Mouse (Mus musculus) midbrain, postnatal 0 days (tissue): ENCODE data around the gene Ccdc38. TPM values are rescaled to one million over a fixed set of nuclear protein-coding genes. Genes with fewer than 3 reads are reported as not detected.

Experiments
- ATAC-seq: fragments of 200-750 bp; cut with Nextera tagmentation; 2 replicates; pipeline ENCODE4 v1.8.0; 2017; ENCODE audit warnings: moderate number of reproducible peaks, mild to moderate bottlenecking, moderate TSS enrichment, moderate library complexity; ENCODE audit not compliant: low FRiP score
- DNase-seq: peaks from one replicate; pipeline ENCODE4 v3.0.0-alpha.2; 2015; ENCODE audit warnings: low spot score
- H3K27ac ChIP-seq: fragments of 300-500 bp; sonication (generic); 2 replicates; pipeline ENCODE4 v1.5.1; 2014; ENCODE audit warnings: low read depth, mild to moderate bottlenecking, low read length, mixed read lengths
- H3K27me3 ChIP-seq: fragments of 300-500 bp; sonication (generic); 2 replicates; pipeline ENCODE4 v1.6.1; 2014; ENCODE audit warnings: low read length, control low read depth, mixed read lengths; ENCODE audit not compliant: insufficient read depth
- H3K36me3 ChIP-seq: fragments of 300-500 bp; sonication (generic); 2 replicates; pipeline ENCODE4 v1.6.1; 2014; ENCODE audit warnings: low read length, control low read depth, mixed read lengths; ENCODE audit not compliant: insufficient read depth
- H3K4me1 ChIP-seq: fragments of 300-500 bp; sonication (generic); 2 replicates; pipeline ENCODE4 v1.6.1; 2014; ENCODE audit warnings: mild to moderate bottlenecking, control low read depth, antibody characterized with exemption, low read length, mixed read lengths; ENCODE audit not compliant: insufficient read depth
- H3K4me2 ChIP-seq: fragments of 300-500 bp; sonication (generic); 2 replicates; pipeline ENCODE4 v1.6.1; 2014; ENCODE audit warnings: low read depth, mild to moderate bottlenecking, low read length, mixed read lengths; ENCODE audit not compliant: poor library complexity, severe bottlenecking
- H3K4me3 ChIP-seq: fragments of 300-500 bp; sonication (generic); 2 replicates; pipeline ENCODE4 v1.5.1; 2014; ENCODE audit warnings: low read depth, mild to moderate bottlenecking, low read length, moderate library complexity
- H3K9ac ChIP-seq: fragments of 300-500 bp; sonication (generic); replicated peaks from 2 replicates; pipeline ENCODE4 v1.6.1; 2014; ENCODE audit warnings: mild to moderate bottlenecking, low read length, moderate library complexity, mixed read lengths; ENCODE audit not compliant: poor library complexity, severe bottlenecking
- H3K9me3 ChIP-seq: fragments of 300-500 bp; sonication (generic); 2 replicates; pipeline ENCODE4 v1.6.1; 2016; ENCODE audit warnings: low read length, control low read depth
- CTCF ChIP-seq: IDR thresholded peaks from 2 replicates; pipeline ENCODE4 v1.5.1; 2016; ENCODE audit warnings: antibody characterized with exemption, mild to moderate bottlenecking
- WGBS: fragments of 180-500 bp; shearing (Covaris S2); extraction: QIAGEN DNeasy Blood & Tissue Kit; methylation state at CpG from one replicate; pipeline ENCODE4 v1.1.7; 2014; 5-methylcytosine and 5-hydroxymethylcytosine counted together
- polyA plus RNA-seq: library from polyadenylated mRNA; unstranded; fragments of >200 nt; fragmentation: Nextera tagmentation; extraction: Ambion mirVana; gene quantifications from 2 replicates; pipeline ENCODE4 v1.2.1, GENCODE M21; 2015
- total RNA-seq: library from RNA; depleted of rRNA; stranded (reverse); fragments of >200 nt; gene quantifications from 2 replicates; pipeline ENCODE4 v1.2.3, GENCODE M21; 2014

Ccdc38 gene
- total and polyA plus RNA-seq, 2 experiments from 2014 or later, result 0.52 to 4.4 TPM

- Histone ChIP-seq H3K36me3 (no peaks in the 10 kb centered on the region), H3K4me1 (no peaks in the 10 kb centered on the region), H3K4me2 (no peak overlapping the region), H3K9me3 (no peaks in the 10 kb centered on the region), H3K27me3 (no peaks in the 10 kb centered on the region), H3K9ac (no peak overlapping the region), H3K4me3 (no peak overlapping the region), H3K27ac (no peak overlapping the region)
- ATAC-seq, result no peak
- TF ChIP-seq CTCF, result peak; percentile 48
- no peak for DNase-seq
- WGBS, result 95% methylated on average over 1 of the region's 1 CpGs
Observed at GRCm38 (mm10) chr10:93603256-93603655, 62.8 kb downstream of the Ccdc38 start.

- H3K27ac ChIP-seq, result no peak overlapping the region
- 92% methylated on average over 9 of the region's 9 CpGs for WGBS
- no peaks in the 10 kb centered on the region for H3K9me3 ChIP-seq
- H3K36me3 ChIP-seq, result no peaks in the 10 kb centered on the region
- no peak overlapping the region for H3K9ac ChIP-seq
- H3K4me3 ChIP-seq, result no peak overlapping the region
- no peak for TF ChIP-seq CTCF
- H3K4me1 ChIP-seq, result no peaks in the 10 kb centered on the region
- DNase-seq, result no peak
- H3K4me2 ChIP-seq, result no peak overlapping the region
- no peaks in the 10 kb centered on the region for H3K27me3 ChIP-seq
- no peak for ATAC-seq
Observed at GRCm38 (mm10) chr10:93606326-93606725, 65.9 kb downstream of the Ccdc38 start.

DNA sequence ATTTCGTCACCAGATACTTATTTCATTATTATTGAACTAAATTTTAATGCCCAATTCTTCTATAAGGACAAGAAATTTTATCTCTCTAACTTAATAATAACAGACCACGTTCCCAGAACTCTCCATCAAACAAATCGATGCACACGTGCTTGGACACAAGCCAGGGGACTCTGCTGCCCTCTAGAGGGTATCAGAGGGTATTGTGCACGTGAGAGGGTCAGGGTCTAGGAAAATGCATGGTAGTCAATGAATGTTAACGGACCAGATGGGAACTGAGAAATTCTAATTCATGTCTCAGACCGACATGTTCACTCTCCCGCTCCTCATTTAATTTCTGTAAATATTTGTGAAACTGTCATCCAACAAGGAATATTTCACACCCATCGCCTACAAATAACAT is 67.6 kb downstream of the Ccdc38 start:
- DNase-seq, result peak; percentile 30
- H3K4me3 ChIP-seq, result no peak overlapping the region
- H3K9ac ChIP-seq, result no peak overlapping the region
- H3K9me3 ChIP-seq, result no peaks in the 10 kb centered on the region
- no peaks in the 10 kb centered on the region for H3K4me1 ChIP-seq
- no peak overlapping the region for H3K27ac ChIP-seq
- H3K36me3 ChIP-seq, result no peaks in the 10 kb centered on the region
- no peak for ATAC-seq
- no peak overlapping the region for H3K4me2 ChIP-seq
- H3K27me3 ChIP-seq, result no peaks in the 10 kb centered on the region
- TF ChIP-seq CTCF, result peak; percentile 77
- 53% methylated on average over 9 of the region's 9 CpGs for WGBS

- no peak for DNase-seq
- 94% methylated on average over 7 of the region's 7 CpGs for WGBS
- TF ChIP-seq CTCF, result no peak
- no peak overlapping the region for H3K9ac ChIP-seq
- no peak overlapping the region for H3K27ac ChIP-seq
- no peaks in the 10 kb centered on the region for H3K36me3 ChIP-seq
- H3K4me1 ChIP-seq, result no peaks in the 10 kb centered on the region
- H3K4me3 ChIP-seq, result no peak overlapping the region
- H3K4me2 ChIP-seq, result no peak overlapping the region
- no peaks in the 10 kb centered on the region for H3K9me3 ChIP-seq
- no peaks in the 10 kb centered on the region for H3K27me3 ChIP-seq
- ATAC-seq, result no peak
Observed at GRCm38 (mm10) chr10:93609236-93609635, 68.8 kb downstream of the Ccdc38 start.

GRCm38 (mm10) chr10:93610896-93611295 is 70.5 kb downstream of the Ccdc38 start:
- TF ChIP-seq CTCF, result no peak

DNA sequence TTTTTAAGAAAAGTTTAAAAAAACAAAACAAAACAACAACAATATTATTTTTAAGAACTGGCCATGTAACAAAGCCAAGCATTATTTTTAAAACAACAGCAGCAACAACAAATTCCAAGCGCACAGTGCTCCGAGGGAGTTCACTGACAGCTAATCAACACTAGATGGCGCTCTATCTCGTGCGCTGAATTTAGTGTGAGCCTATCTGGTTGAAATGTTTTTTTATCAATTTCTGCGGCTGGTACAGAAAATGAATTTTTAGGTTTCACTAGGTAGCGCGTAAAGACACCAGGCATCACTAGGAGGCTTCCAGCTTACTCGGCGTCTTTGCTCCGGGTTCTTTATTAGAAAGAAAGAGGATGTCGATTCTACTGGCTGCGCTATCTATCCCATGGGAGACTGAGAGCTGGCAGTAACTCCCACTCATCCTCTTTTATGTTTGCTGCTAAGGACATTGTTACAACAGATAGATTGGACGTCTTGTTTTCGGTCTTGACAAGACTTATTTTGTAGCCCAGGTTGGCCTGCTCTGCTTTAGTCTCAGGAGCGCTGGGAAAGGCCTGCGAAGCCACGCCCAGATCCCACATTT is 71.1 kb downstream of the Ccdc38 start:
- ATAC-seq, result no peak
- peak; percentile 80 for DNase-seq
- no peaks in the 10 kb centered on the region for H3K27me3 ChIP-seq
- H3K9me3 ChIP-seq, result no peaks in the 10 kb centered on the region
- H3K4me2 ChIP-seq, result peak overlapping the region; percentile 29; the same call in 1 of the 2 replicates
- no peak overlapping the region for H3K4me3 ChIP-seq
- 33% methylated on average over 18 of the region's 18 CpGs for WGBS
- H3K9ac ChIP-seq, result no peak overlapping the region
- no peak overlapping the region for H3K27ac ChIP-seq
- peak; percentile 95 for TF ChIP-seq CTCF
- H3K4me1 ChIP-seq, result no peaks in the 10 kb centered on the region
- no peaks in the 10 kb centered on the region for H3K36me3 ChIP-seq

More at GRCm38 (mm10) chr10:93610896-93611295, 70.5 kb downstream of the Ccdc38 start:
- DNase-seq (no peak), ATAC-seq (no peak)
- Histone ChIP-seq H3K9ac (no peak overlapping the region), H3K9me3 (no peaks in the 10 kb centered on the region), H3K4me3 (no peak overlapping the region), H3K4me1 (no peaks in the 10 kb centered on the region), H3K27ac (no peak overlapping the region), H3K4me2 (no peak overlapping the region), H3K27me3 (no peaks in the 10 kb centered on the region), H3K36me3 (no peaks in the 10 kb centered on the region)
- 97% methylated on average over 1 of the region's 1 CpGs for WGBS
